Mouse (Mus musculus): ENCODE results near the gene Isoc2a. TPM values are rescaled to one million over a fixed set of nuclear protein-coding genes. Genes with fewer than 3 reads are reported as not detected.
"Not testable (repeated sequence)": the region's sequence is repeated elsewhere in the genome, so short reads cannot be mapped to it uniquely, and the experiment has no call there.

The Isoc2a gene
- polyA plus RNA-seq (2012; rRNA removed) = 14.7 and 16.2 TPM in 2 replicates

DNA sequence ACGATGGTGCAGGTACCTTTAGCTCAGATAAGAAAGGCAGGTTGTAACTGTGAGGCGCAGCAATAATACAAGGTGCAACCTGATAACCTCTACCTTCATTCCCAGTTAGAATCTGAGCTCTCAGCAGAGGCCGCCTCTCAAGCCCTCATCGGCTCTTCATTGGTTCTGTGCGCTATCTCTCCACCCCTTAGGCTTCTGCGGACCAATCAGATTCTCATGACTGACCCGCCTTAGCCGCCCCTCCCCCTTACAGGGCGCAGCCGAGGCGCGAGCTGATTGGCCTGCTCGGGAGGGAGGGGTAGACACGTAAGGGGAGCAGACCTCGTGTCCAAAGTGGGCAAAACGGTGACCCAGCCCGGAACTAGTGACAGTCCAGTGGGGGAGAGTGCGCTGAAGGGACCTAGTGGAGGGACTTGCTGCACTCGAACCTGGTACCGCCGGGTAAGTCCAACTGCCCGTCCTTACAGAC, at the start of gene Isoc2a:
Gene Isoc2a, plus strand, starts transcription at position 401 of the 469 bp plus-strand sequence.
- peak; percentile 95 for DNase-seq (ENCODE audit: low read depth, low spot score)
- WGBS = under 1% methylated on average over 22 of the region's 22 CpGs

DNA sequence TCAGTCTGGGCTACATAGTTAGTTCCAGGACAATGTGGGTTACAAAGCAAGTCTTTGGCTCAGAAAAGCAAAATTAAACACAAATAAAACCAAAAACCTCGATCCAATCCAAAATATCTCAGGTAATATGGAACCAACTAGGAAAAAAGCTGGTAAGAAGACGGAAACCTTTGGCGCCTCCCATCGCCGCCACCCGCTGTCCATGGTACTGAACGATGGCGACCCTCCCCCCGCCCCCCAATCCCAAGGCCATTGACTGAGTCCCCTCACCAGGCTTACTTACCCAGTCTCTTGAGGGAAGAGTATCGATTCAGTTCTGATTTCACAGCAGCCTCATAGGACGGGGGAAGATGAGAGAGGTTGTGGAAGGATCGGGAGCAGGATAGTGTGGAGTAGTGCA, 46.5 kb upstream of the Isoc2a start:
- DNase-seq (ENCODE audit: low read depth, low spot score) = no peak
- 27% methylated on average over 12 of the region's 12 CpGs for WGBS

DNA sequence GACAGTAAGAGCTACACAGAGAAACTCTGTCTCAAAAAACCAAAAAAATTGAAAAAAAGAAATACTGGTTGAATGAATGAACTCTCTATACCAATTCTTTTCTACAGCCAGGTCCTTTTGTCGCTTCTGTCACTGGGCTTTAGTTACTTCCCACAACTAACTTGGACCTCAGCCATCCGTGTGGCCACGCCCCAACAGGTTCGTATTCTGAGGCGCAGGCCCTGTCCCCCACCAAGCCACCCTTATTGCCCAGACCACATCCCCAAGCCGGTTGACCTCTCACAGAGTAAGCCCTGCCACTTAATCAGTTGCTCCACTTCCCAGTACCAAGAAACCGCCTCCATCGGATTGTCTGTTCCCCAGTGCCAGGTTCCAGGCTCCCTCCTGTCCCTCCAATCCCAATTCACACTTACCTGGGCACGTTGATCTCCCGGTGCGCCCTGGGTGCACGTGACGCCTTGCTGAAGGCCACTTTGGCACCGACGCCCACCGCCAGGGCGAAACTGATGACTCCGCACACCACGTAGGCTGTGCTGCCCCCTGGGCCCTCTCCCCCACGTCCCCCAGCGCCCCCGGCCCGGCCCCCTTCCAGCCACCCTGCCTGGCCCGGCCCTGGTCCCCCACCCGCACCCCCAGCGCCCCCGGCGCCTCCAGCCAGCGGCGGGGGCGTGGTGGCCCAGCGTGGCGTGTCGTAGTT, 41.2 kb upstream of the Isoc2a start:
- whole genome bisulfite sequencing = 2% methylated on average over 34 of the region's 34 CpGs
- DNase-seq (ENCODE audit: low read depth, low spot score) = no peak

DNA sequence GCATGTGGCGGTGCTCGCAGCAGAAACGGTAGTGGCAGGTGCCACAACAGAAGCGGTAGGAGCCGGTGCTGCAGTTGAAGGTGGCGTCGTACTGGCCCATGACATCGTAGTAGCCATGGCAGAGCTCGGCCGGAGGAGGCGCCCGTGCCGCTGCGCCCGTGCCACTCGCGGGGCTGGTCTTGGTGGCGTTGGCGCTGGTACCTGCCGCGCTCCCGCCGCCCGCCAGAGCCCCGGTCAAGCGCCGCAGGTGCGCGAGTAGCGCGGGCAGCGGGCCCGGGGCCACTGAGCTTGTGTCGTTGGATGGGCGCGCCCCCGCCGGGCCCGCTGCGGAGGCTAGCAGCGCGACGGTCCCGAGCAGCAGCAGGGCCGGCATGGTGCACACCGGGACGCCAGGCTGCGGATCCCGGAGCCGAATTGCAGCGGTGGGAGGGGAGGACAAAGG, 40.6 kb upstream of the Isoc2a start:
- no peak for DNase-seq (ENCODE audit: low read depth, low spot score)
- WGBS = under 1% methylated on average over 51 of the region's 51 CpGs

DNA sequence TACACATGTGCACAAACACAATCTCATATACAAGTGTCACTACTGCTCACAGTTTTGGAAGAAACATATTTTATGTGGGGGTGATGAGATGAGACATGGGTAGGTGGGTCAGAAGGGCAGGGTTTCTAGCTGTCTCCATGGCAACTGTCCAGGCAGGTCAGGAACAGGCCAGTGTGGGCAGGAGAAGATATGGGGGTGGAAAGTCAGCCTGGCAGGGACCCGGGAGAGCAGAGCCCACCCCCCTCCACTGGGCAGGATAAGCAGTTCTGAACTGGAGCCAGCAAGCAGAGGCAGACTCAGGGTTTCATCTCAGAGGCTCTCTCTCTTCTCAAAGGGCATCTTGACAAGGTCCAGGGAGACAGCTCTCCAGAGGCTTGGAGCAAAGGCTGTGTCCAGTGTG, 39.3 kb upstream of the Isoc2a start:
- WGBS = 9% methylated on average over 1 of the region's 1 CpGs
- DNase-seq (ENCODE audit: low read depth, low spot score) = no peak

DNA sequence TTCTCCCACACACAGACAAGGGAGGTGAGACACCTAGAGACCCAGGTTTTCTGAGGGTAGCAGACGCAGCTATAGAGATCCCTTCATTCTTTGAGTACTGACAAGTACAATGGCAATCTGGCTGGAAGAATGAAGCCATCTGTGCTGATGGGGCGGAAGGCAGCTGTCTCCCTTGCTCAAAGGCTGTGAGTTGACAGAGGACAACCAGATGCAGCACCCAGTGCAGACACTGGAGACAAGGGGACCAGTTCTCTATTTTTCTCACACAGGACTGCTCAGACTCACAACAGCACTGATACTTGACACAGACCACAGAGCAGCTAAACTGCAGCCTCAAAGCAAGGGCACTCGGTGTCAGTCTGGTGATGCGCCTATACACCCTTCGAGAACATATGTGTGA, 34.9 kb upstream of the Isoc2a start:
- WGBS = 58% methylated on average over 5 of the region's 5 CpGs
- no peak for DNase-seq (ENCODE audit: low read depth, low spot score)

DNA sequence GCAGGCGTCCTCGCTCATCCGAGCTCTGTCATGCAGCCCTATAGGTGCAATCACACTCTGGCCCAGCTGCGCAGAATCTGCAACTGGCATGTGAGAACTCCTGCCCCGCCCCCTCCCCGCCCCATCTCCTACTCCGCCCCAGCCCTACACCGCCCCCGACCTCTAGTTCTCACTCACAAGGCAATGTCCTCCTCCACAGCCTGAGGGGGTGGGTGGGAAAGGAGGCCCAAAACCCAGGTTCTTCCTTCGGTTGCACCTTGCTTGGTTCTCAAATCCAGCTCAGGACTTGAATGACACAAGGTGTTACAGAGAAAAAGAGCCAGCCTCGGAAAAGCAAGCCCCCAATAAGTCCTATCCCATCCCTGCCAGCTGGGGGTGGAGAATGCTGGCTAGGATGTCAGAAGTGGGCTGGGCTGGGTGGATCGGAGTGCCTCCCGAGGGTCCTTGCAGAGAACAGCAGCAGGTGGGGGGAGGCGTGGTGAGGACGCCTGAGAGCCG, 34.3 kb upstream of the Isoc2a start:
- WGBS = under 1% methylated on average over 16 of the region's 16 CpGs
- no peak for DNase-seq (ENCODE audit: low read depth, low spot score)

DNA sequence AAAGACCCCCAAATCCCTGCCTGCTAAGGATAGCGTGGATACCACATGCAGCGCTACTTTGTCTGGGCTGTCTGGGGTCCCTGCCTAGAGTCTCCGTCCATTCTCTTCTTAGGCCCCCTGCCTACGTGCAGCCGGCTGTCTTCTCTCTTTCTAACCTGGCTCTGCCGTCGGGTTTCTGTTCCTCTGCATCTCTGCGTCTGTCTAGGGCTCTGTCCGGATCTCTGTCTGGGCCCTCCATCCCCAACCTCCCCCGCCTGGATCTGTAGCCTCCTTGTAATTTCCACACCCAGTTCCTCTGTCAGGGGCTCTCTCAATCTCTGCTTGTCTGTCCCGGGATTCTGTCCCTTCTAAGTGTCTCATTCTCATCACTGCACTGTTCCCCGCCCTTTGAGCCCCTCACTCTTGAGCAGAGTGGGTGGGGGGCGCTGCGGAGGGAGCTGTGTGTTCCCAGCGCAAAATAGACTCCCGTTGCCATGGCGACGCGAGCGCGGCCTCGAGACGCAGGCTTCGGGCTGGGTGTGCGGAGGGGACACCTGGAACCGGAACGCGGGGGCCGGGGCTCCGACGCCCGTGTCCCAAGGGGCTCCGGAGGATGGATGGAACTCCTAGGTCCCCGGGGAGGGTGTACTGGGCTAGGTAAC, 33.2 kb upstream of the Isoc2a start:
- WGBS = 3% methylated on average over 34 of the region's 34 CpGs
- no peak for DNase-seq (ENCODE audit: low read depth, low spot score)

DNA sequence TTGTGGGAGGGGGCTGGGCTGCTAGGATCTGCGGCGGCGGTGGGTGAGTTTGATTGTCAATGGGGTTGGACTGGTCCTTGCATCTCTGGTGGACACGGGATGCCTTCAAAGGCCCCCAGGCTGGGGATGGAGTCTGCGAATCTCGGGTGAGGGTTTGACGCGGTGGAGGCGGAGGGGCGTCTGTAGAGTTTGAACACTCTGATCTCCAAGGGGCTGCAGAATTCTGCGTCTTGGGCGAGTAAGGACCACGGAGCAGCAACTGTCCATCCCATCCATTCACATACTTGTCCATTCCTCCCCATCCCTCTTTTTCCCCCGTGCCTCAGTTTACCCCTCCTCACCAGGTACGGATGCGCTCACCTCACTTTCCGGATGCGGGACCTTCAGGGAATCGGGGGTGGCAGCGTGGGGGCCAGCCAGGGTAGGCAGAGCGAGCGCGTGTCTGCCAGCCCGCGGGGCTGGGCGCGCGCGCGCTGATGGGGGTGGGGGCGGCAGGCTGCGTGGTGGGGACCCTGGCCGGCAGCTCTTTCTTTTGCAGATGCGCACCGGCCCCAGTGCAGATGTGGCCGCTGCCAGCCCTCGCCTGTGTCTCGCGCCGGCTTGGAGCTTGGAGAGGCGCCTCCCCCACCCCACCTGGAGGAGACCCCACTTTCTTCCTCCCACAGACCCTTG, 32.6 kb upstream of the Isoc2a start, which contains the start of gene Shisa7:
Gene Shisa7, minus strand, starts transcription at position 452 of the 672 bp plus-strand sequence.
- 4% methylated on average over 41 of the region's 41 CpGs for WGBS
- no peak for DNase-seq (ENCODE audit: low read depth, low spot score)

DNA sequence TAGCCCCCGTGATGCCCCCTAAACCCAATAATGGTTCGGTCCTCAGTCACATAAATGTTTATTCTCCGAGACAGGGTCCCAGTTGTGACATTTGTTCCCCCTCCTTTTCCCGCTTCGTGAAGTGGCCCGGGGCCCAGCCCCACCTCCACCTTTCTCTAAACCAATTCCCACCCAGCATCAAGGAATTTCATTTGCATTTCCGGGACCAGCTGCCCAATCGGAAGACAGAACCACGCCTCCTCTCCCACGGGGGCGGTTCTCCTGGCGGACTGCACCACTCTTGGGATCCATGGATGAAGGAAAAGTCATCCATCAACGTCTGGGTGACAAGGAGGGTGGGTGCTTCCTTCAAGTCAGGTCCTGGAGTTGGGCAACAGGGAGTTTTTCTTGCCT, 32.0 kb upstream of the Isoc2a start:
- no peak for DNase-seq (ENCODE audit: low read depth, low spot score)
- 7% methylated on average over 13 of the region's 13 CpGs for WGBS

DNA sequence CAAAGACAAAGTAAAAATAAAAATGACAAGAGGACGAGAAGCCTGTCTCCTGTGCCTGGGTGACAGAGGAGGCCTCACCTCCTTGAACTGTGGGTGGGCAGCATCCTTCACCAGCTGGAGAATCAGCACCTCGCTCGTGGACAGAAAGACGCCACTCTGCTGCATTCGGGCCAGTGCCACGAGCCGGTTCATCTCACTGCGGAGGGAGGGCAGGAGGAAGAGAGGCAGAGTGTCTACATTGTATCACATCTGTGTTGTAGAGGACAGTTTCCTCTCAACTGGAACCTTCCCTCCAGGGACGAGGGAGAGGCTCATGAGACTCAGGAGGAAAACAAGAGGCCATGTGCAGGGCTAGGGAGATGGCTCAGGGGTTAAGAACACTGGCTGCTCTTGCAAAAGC, 27.6 kb upstream of the Isoc2a start:
- no peak for DNase-seq (ENCODE audit: low read depth, low spot score)
- WGBS = 69% methylated on average over 9 of the region's 9 CpGs

DNA sequence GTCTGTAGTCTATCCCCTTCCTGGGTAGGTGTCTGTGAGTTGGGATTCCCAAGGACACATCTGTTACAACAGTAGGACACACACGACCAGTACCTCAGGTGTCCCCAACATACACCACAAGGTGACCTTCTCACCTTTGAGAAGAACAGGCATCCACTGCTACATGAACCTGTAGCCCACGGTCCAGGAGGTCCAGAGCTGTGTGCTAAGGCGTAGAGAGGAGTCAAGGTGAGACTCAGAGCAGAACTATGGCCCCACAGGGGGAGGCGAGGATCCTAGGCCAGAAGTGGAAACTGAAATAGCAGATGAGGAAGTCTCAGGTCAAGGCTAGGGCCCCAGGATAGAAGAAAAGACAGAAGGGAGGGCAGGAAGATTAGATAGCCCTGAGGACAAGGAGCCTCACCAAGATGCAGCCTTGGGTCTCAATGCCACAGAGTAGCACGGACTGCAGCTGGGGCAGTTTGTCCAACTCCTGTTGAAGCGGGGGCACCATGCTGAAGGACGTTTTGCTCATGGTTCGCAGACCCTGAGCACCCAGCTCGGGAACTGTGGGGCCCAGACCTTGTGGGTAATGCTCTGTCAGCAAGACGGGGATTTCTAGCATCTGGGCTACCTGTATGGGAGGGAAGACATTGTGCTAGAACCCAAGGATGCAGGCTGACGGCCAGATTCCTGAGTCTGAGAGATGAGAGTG, 26.2 kb upstream of the Isoc2a start:
- WGBS = 83% methylated on average over 11 of the region's 11 CpGs
- no peak for DNase-seq (ENCODE audit: low read depth, low spot score)

DNA sequence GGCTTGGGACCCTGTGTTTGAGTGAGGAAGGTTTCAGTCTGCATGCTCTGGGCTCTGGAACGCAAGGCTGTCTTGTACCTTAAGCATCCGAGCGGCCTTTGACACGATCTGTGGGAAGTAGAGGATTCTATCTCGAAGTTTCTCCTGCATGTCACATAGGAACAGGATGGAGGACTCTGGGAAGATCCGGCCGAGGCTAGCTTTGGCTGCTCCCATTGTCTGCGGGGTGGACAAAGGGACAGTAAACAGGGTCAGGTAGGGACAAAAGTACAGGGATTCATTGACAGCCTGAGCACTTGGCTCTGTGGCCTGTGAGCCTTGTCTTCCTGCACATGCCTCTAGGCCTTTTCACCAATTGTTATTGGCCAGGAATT, 25.7 kb upstream of the Isoc2a start:
- 77% methylated on average over 8 of the region's 8 CpGs for WGBS
- no peak for DNase-seq (ENCODE audit: low read depth, low spot score)

DNA sequence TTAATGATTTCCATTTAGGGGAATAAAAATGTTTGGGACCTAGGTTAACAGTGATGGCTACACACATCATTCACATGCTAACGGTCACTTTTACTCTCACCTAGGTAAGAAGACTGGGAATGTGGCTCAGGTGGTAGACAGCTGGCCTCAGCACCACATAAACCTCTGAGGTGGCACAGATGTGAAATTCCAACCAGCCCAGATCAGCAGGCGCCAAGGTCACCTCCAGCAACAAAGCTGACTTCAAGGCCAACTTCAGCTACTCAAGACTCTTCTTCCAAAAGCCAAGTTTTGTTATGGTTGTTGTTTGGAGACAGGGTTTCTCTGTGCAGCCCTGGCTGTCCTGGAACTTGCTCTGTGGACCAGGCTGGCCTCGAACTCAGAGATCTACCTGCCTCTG, 23.3 kb upstream of the Isoc2a start:
- DNase-seq (ENCODE audit: low read depth, low spot score) = no peak
- WGBS = 80% methylated on average over 3 of the region's 3 CpGs

DNA sequence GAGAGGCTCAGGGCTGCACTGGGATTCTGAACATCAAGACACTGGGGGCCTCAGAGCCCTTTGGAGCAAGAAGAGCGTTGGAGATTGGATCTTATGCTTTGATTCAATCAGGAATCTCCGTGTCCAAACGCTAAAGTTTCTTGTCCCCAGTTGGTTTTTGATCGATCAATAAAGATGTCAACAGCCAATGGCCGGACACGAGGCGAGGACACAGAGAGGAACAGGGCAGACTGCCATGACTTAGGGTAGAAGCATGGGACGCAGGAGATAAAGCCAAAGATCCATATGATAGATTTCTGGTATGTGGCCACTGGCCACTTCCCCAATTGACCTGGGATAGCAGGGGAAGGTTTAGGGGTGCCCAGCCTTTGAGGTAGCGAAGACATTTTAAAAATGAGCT, 20.4 kb upstream of the Isoc2a start:
- WGBS = 90% methylated on average over 9 of the region's 9 CpGs
- no peak for DNase-seq (ENCODE audit: low read depth, low spot score)

DNA sequence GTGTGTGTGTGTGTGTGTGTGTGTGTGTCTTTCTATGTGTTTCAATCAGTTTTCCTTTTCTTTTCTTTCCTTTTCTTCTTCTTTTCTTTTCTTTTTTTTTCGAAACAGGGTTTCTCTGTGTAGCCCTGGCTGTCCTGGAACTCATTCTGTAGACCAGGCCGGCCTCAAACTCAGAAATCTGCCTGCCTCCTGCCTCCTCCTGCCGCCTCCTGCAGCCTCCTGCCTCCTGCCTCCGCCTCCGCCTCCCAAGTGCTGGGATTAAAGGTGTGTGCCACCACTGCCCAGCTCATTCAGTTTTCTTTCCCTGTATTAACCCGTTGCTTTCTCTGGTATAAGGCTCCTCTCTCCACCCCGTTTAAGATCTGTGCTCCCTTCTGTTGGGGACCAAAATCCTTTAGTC, 19.6 kb upstream of the Isoc2a start:
- WGBS = 76% methylated on average over 7 of the region's 7 CpGs

DNA sequence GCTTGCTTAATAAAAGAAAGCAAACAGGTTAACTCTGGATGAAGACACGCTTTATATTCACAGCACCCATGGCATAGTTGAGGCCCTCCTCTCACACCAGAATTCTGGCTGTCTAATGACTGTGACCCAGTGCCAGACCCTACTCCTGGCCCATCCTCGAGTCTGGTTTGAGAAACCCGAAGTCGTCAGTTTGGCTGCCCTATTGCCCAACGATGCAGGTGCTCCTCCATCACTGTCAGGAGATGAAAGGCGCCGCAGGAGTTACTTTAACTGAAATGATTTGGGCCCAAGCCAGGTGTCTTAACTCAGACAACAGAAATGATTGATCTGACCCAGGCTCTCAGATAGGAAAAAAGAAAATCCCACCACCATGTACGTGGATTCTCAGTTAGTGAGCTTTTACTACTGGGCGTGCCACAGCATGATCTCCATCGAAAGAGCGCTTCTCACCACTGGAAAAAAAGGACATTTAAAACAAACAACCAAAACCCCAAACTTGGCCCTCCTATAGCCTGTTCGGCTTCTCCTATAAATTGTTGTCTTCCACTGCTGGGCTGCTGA, 17.5 kb upstream of the Isoc2a start:
- WGBS = 45% methylated on average over 12 of the region's 12 CpGs
- DNase-seq (ENCODE audit: low read depth, low spot score) = no peak

More for the DNA sequence above, 19.6 kb upstream of the Isoc2a start:
- no peak for DNase-seq (ENCODE audit: low read depth, low spot score)

DNA sequence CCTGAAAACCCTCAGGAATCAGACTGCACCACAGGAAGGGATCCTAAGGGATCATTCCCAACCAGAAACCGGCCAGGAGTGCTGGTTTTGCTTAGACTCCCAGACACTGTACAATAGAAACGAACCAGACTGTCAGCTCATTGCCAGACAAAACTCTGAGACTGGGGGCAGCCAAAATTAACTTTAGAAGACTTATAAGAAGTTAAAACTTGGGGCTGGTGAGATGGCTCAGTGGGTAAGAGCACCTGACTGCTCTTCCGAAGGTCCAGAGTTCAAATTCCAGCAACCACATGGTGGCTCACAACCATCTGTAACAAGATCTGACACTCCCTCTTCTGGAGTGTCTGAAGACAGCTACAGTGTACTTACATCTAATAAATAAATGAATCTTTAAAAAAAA, 16.0 kb upstream of the Isoc2a start:
- DNase-seq (ENCODE audit: low read depth, low spot score) = not testable (repeated sequence)
- 77% methylated on average over 3 of the region's 3 CpGs for WGBS

DNA sequence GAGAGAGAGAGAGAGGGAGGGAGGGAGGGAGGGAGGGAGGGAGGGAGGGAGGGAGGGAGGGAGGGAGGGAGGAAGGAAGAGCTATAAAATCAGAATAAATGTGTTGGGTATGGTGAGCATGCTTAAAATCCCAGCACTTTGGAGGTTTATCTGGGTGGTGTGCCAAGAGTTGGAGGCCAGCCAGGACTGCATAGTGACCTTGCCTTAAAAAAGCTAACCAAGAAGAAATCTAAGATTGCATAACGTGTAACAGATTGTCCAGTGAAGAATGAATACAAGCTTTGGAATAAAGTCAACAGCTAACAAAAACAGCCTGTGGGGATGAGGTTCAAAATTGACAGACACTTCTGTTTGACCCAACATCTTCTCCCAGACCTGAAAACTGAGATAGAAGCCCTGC, 13.9 kb upstream of the Isoc2a start:
- no peak for DNase-seq (ENCODE audit: low read depth, low spot score)

More for the DNA sequence above, 13.9 kb upstream of the Isoc2a start:
- WGBS = 7% methylated on average over 1 of the region's 1 CpGs

Data from large intestine, adult 2 months (tissue).